Mouse (Mus musculus) brain, embryonic 14.5 days (tissue): ENCODE data around the gene Xpnpep1. TPM values are rescaled to one million over a fixed set of nuclear protein-coding genes. Genes with fewer than 3 reads are reported as not detected.

Source experiments
- DNase-seq: peaks from one replicate; pipeline ENCODE4 v3.0.0-alpha.2; 2011; ENCODE audit warnings: low read depth
- CTCF ChIP-seq: fragments of 200-500 bp; IDR thresholded peaks from 2 replicates; pipeline ENCODE4 v1.5.1; 2012; ENCODE audit warnings: inconsistent platforms, mild to moderate bottlenecking, moderate library complexity, borderline replicate concordance; ENCODE audit not compliant: insufficient read depth, insufficient read length; ENCODE audit errors: extremely low read depth
- POLR2A ChIP-seq: fragments of 200-500 bp; IDR thresholded peaks from 2 replicates; pipeline ENCODE4 v1.6.1; 2012; ENCODE audit warnings: mild to moderate bottlenecking, inconsistent platforms, borderline replicate concordance; ENCODE audit not compliant: poor library complexity, insufficient read depth, insufficient read length, severe bottlenecking; ENCODE audit errors: extremely low read depth
- polyA plus RNA-seq: library from polyadenylated mRNA; depleted of rRNA; stranded (reverse); fragments of >200 nt; gene quantifications from 2 replicates; pipeline ENCODE4 v1.2.3, GENCODE M21; 2012

The Xpnpep1 gene
- polyA plus RNA-seq, 1 experiment, result 88.4 TPM

GRCm38 (mm10) chr19:53029045-53029444, 11.0 kb downstream of the Xpnpep1 start:
- DNase-seq, result no peak
- TF ChIP-seq CTCF (no peak), POLR2A (no peak)

- no peak for DNase-seq
- TF ChIP-seq POLR2A (no peak), CTCF (no peak)
Observed at GRCm38 (mm10) chr19:53028216-53028615, 11.8 kb downstream of the Xpnpep1 start.

GRCm38 (mm10) chr19:53023189-53023588, 16.8 kb downstream of the Xpnpep1 start:
- TF ChIP-seq CTCF (no peak), POLR2A (no peak)
- no peak for DNase-seq

GRCm38 (mm10) chr19:53022037-53022614, 17.9 kb downstream of the Xpnpep1 start:
- TF ChIP-seq CTCF (no peak), POLR2A (no peak)
- DNase-seq, result no peak

GRCm38 (mm10) chr19:53021537-53021936, 18.5 kb downstream of the Xpnpep1 start:
- no peak for TF ChIP-seq POLR2A
- TF ChIP-seq CTCF, result no peak
- no peak for DNase-seq

GRCm38 (mm10) chr19:53019716-53020463, 20.1 kb downstream of the Xpnpep1 start:
- TF ChIP-seq POLR2A (no peak), CTCF (peak; percentile 71)
- DNase-seq, result peak; percentile 62

GRCm38 (mm10) chr19:53017954-53018353, 22.1 kb downstream of the Xpnpep1 start:
- no peak for DNase-seq
- TF ChIP-seq CTCF, result no peak

GRCm38 (mm10) chr19:53017248-53017647, 22.8 kb downstream of the Xpnpep1 start:
- no peak for DNase-seq

GRCm38 (mm10) chr19:53014910-53015710, 24.9 kb downstream of the Xpnpep1 start:
- TF ChIP-seq CTCF (no peak), POLR2A (no peak)
- peak; percentile 70 for DNase-seq

More at GRCm38 (mm10) chr19:53017248-53017647, 22.8 kb downstream of the Xpnpep1 start:
- no peak for TF ChIP-seq POLR2A
- no peak for TF ChIP-seq CTCF

- no peak for DNase-seq
- TF ChIP-seq POLR2A (no peak), CTCF (no peak)
Observed at GRCm38 (mm10) chr19:53013744-53014143, 26.3 kb downstream of the Xpnpep1 start.

- TF ChIP-seq POLR2A, result no peak
- TF ChIP-seq CTCF, result no peak
- DNase-seq, result no peak
Observed at GRCm38 (mm10) chr19:53013341-53013740, 26.7 kb downstream of the Xpnpep1 start.

- TF ChIP-seq CTCF, result no peak
- TF ChIP-seq POLR2A, result no peak
- peak; percentile 31 for DNase-seq
Observed at GRCm38 (mm10) chr19:53010941-53011340, 29.1 kb downstream of the Xpnpep1 start.

GRCm38 (mm10) chr19:53008921-53009320, 31.1 kb downstream of the Xpnpep1 start:
- TF ChIP-seq CTCF, result no peak
- TF ChIP-seq POLR2A, result no peak
- no peak for DNase-seq

GRCm38 (mm10) chr19:53008020-53008705, 31.9 kb downstream of the Xpnpep1 start:
- TF ChIP-seq POLR2A (no peak), CTCF (peak; percentile 80)
- peak; percentile 81 for DNase-seq
